Mouse (Mus musculus) testis, postnatal 14 days (tissue): ENCODE results near the gene Col4a3bp.

Source experiments
- DNase-seq: peaks from one replicate; pipeline ENCODE4 v3.0.0; 2021; ENCODE audit warnings: low spot score

Col4a3bp gene

DNA sequence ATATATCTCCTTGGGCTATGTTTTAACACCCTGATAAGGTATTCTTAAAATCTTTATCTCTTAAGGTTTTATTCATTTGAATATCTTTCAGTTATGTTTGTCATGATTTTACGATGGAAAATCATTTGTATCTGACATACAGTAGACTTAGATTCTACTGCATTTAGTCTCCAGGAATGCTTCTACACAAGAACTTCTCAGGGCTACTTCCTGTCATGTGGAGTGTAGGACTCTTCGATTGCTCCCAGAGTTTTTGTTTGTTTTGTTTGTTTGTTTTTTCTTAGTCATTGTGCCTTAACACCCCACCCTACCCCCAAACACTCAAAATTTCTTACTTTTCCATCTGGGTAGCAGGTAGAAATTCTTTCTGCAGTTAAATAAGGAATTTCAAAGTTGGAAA lies 1.0 kb upstream of the Col4a3bp start:
- DNase-seq: no peak

GRCm38 (mm10) chr13:96542901-96543891 lies 778 bp downstream of the Col4a3bp start:
- DNase-seq: peak; percentile 79

GRCm38 (mm10) chr13:96544506-96544905 lies 2.1 kb downstream of the Col4a3bp start:
- DNase-seq: no peak

DNA sequence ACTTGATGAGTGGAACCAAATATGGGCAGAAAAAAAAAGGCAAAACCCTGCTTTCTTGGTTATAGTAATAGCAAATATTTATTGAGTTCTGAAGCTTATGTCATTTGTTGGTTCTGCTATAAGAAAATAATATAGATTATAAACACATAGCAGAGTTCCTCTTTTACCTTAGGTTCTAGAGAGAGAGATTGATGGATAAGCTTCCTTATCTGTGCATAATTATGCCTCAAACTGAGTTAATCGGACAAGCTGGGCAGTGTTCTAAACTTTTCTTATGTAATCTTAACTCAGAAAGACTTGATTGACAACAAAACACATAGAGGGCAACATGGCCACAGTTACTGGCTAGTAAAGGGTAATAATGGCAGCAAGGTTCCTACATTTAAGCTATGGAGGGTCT lies 4.8 kb downstream of the Col4a3bp start:
- DNase-seq: no peak

DNA sequence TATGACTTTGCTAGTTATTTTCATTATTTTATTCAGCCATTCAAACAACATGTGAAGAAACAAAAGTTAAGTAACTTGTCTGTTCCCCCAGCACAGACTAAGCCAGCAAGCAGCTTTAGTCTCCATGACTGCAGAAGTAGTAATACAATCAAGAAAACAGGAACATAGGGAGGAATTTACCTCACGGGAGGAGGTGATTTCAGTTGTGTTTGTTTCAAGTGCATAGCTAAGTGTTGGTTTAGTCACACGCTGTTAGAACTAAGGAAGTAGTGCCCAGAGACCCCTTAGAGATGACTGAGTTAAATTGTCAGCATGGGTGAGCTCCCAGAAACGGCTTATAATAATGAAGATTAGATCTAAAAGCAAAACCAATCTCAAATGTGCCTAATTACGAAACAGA lies 5.5 kb downstream of the Col4a3bp start:
- no peak for DNase-seq

GRCm38 (mm10) chr13:96555099-96555498 lies 12.7 kb downstream of the Col4a3bp start:
- DNase-seq: no peak

DNA sequence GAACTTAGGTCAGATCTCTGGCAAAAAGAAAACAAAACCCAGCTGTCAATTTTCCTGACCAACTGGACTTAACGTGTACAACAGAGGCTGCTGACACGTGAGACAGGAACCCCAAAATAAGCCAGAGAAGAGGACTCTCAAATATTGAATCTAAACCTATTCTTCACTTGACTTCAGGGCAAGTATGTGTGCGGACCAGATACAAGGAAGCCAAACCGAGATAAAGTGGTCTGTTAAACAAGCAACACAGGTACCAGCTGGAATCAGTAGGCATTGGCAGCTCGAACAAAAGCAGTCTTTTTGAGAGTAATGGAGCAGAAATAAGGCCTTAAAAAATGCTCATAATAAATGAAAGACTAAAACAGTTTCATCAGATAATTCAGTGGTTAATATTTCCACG lies 25.6 kb downstream of the Col4a3bp start:
- no peak for DNase-seq

DNA sequence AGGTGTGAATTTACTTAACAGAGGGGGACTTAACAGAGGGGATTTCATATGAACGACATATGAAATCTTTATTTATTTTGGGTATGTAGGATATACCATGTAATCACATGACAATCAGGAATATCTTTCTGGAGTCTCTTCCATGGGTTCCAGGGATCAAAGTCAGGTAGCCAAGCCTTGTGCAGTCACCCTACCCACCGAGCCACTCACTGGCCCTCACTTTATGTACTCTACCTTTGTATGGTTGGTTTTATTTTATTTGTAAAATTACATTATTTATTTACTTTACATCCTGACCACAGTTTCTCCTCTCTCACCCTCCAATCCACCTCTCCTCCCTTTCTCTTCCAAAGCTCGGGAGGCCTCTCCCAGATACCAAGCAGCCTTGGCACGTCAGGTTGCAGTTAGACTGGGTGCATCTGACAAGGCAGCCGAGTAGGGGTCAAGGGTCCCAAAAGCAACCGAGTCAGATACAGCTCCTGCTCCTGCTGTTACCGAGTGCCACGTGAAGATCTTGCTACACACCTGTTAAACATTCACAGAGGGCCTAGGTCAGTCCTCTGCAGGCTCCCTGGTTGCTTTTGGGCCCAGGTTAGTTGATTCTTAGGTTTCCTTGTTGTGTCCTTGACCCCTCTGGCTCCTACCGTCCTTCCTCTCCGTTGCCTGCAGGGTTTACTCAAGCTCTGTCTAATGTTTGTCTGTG lies 28.0 kb downstream of the Col4a3bp start:
- no peak for DNase-seq

GRCm38 (mm10) chr13:96571016-96571361 lies 28.6 kb downstream of the Col4a3bp start:
- no peak for DNase-seq

- no peak for DNase-seq
Measured at GRCm38 (mm10) chr13:96574170-96574569, 31.8 kb downstream of the Col4a3bp start.

DNA sequence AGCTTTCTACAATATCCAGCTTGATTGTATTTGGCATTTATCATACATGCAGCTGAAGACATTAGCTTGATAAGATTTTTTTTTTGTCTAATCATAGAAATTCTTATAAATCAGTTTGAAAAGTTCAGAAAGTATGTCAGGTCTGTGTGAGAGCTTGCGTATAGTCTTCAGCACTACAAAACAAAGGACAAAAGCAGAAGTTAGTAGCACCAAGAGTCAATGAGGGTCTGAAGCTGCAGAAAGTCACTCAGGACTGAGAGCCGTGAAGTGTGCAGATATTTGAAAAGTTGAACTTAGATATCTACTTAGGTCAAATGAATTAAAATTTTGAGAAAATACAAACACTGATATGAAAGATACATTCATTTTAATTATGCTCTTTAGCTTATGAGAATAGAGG lies 36.7 kb downstream of the Col4a3bp start:
- no peak for DNase-seq

- no peak for DNase-seq
Measured at GRCm38 (mm10) chr13:96579979-96580378, 37.6 kb downstream of the Col4a3bp start.

GRCm38 (mm10) chr13:96584201-96584600 lies 41.8 kb downstream of the Col4a3bp start:
- no peak for DNase-seq

GRCm38 (mm10) chr13:96586540-96586939 lies 44.1 kb downstream of the Col4a3bp start:
- DNase-seq: no peak

DNA sequence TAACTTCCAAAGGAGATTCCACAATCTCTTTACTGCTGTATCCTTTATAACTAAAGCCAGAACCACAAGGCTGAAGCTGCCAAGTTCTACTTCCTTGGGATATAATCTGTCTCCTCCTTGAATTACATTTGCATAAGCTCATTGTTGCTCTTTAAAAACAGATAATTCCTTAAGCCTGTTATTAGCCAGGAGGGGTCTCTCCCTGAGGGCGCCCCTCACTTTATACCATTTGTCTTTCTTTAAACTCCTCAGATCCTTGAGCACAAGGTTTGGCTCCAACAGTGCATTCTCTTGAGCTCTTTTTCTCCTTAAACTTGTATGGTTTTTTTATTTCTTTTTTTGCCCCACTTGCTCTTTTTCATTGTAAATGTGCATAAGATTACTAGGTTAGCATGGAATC lies 46.2 kb downstream of the Col4a3bp start:
- DNase-seq: no peak

DNA sequence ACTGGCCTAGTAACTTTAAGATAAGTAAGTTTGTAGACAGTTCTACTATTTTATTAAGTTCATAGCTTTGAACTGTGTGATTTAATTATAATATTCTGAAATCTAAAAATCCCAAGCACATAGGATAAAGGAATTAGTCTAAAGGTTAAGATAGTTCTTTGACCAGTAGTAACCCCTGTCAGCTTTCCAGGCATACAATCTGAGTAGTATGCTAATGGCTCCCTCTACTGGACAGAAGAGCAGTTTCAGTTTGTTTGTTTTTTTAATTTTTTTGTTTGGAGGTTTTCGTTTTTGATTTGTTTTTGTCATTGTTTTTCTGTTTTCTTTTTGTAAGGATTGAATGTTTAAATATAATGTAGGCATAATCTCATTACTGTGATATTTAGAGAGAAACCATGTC lies 51.2 kb downstream of the Col4a3bp start:
- no peak for DNase-seq

- DNase-seq: no peak
Measured at GRCm38 (mm10) chr13:96594070-96594469, 51.7 kb downstream of the Col4a3bp start.

- DNase-seq: no peak
Measured at GRCm38 (mm10) chr13:96599182-96599581, 56.8 kb downstream of the Col4a3bp start.

DNA sequence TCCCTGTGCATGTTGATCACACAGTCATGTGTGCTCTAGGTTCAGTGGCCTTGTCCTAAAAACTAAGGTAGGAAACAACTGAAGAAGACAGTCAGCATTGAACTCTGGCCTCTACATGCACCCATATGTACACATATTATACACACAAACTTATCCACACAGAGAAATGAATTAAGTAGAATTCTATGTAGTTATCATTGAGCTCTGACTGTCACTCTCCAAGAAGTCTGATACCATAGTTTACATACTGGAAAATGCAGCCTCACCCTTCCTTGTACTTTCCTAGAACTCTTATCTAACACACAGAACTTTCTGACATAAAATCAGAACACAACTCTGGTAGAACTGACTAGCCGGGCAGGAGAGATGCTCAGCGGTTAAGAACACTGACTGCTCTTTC lies 61.8 kb downstream of the Col4a3bp start:
- DNase-seq: no peak

DNA sequence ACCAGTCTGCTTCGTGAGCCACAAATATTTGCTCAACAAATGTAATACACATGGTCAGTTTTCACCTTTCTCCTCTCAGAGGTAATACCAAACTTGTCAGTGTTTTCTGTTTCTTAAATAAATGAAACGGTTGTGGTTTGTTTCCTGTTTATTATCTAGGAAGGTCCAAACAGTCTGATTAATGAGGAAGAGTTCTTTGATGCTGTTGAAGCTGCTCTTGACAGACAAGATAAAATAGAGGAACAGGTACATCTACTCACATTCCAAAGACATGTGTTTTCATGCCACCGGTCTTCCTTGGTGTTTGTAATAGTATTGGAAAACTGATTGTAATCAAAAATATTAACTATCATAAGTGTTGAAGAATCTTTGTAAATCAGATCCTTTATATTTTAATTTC lies 72.2 kb downstream of the Col4a3bp start:
- no peak for DNase-seq

DNA sequence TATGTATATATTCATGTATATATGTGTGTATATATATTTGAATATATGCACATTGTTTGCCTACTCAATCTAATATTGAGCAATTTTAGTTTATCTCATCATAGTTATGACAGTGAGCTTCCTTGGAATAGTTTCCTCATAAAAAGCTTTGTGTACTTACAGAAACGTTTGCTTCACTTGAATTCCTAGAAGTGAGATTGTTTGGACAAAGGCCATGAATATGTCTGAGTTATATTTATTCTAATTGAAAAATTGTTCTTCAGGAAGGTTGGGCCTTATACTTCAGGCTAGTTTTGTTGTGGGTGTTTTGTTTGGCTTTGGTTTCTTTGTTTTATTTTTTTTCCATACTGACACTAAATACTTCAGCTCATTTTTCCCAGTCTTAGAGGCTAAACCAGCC lies 78.5 kb downstream of the Col4a3bp start:
- DNase-seq: no peak

DNA sequence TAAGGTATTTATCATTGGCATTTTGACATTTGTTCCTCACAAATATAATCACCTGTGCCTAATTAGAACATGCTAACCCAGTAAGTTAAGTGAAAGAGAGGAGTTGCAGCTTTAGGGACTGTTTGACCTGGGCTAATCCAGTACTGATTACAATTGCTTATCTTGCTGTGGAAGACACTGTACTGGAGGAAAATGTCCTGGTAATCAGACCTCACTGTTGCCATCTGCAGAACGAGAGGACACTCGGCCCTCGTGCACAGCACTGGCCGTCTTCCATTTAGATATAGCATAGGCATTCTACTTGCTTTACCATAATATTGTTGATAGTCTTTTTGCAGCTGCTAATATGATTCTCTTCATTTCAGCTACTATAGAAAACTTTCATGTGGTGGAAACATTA lies 88.0 kb downstream of the Col4a3bp start:
- no peak for DNase-seq

- no peak for DNase-seq
Measured at GRCm38 (mm10) chr13:96644168-96644567, 101.8 kb downstream of the Col4a3bp start.
